Mouse (Mus musculus): Measurements from ENCODE around the gene Ccdc50. TPM values are rescaled to one million over a fixed set of nuclear protein-coding genes. Genes with fewer than 3 reads are reported as not detected.

Ccdc50 gene
- polyA plus RNA-seq, 1 experiment from 2014 or later: 55.2 TPM

DNA sequence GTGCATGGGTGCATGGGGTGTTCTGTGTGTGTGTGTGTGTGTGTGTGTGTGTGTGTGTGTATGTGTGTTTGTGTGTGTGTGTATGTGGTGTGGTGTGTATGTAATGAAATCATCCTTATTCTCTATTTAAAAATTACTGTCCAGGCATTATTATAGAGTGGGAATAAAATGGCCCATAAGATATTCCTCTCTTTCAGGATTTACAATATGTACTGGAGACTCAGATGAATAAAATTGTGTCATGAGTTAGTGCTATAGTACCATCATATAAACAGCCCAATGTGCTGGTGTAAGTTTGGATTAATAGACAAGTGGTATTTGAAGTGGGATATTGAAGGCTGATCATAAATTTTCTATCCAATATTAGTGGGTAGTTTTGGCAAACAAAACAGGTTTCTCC is 15.4 kb downstream of the Ccdc50 start:
- H3K4me1 ChIP-seq (ENCODE audit: control insufficient read depth, insufficient read depth, low read length): no peaks in the 10 kb centered on the region
- H3K4me3 ChIP-seq (ENCODE audit: low read depth, low read length): no peak overlapping the region
- no peak for ATAC-seq (ENCODE audit: low read depth)
- no peaks in the 10 kb centered on the region for H3K27me3 ChIP-seq (replicated peaks; ENCODE audit: control insufficient read depth, insufficient read depth, low read length)
- H3K36me3 ChIP-seq (ENCODE audit: control insufficient read depth, insufficient read depth, low read length): peaks cover 25% of the 10 kb centered on the region
- no peaks in the 10 kb centered on the region for H3K9me3 ChIP-seq (ENCODE audit: control insufficient read depth, low read length)
- no peak overlapping the region for H3K4me2 ChIP-seq (ENCODE audit: low read depth, low read length)
- no peak overlapping the region for H3K9ac ChIP-seq (ENCODE audit: low read depth, low read length)
- no peak for DNase-seq (ENCODE audit: low spot score)
- H3K27ac ChIP-seq (replicated peaks; ENCODE audit: low read depth, low read length): no peak overlapping the region

- no peaks in the 10 kb centered on the region for H3K4me1 ChIP-seq (ENCODE audit: control insufficient read depth, insufficient read depth, low read length)
- H3K27me3 ChIP-seq (replicated peaks; ENCODE audit: control insufficient read depth, insufficient read depth, low read length): no peaks in the 10 kb centered on the region
- H3K9ac ChIP-seq (ENCODE audit: low read depth, low read length): no peak overlapping the region
- DNase-seq (ENCODE audit: low spot score) (peak; percentile 27), ATAC-seq (ENCODE audit: low read depth) (no peak)
- H3K9me3 ChIP-seq (ENCODE audit: control insufficient read depth, low read length): 0 out of 2 replicates have a peak, but pooled peaks cover 6% of the 10 kb centered on the region
- H3K4me3 ChIP-seq (ENCODE audit: low read depth, low read length): no peak overlapping the region
- H3K36me3 ChIP-seq (ENCODE audit: control insufficient read depth, insufficient read depth, low read length): peaks cover 66% of the 10 kb centered on the region
- WGBS: 86% methylated on average over 6 of the region's 6 CpGs
- no peak overlapping the region for H3K27ac ChIP-seq (replicated peaks; ENCODE audit: low read depth, low read length)
- no peak overlapping the region for H3K4me2 ChIP-seq (ENCODE audit: low read depth, low read length)
Observed at GRCm38 (mm10) chr16:27416937-27417584, 28.4 kb downstream of the Ccdc50 start.

DNA sequence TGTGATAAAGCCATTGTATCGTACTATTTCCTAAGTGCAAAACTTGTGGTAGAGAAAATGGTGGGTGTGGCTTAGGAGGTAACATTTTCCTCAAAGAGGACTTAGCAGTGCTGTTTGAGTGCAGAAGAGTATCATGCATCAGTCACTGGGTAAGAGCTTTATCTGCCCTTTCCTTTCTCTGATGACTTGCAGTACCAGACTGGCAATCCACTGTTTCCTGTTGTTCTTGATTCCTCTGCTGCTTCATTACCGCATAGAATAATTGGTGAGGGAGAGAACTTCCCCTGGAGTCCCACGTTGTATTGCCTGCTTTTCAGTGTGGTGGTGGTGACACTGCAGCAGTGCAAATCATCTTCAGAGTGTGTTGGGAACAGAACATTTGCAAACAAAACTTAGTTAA is 29.0 kb downstream of the Ccdc50 start:
- Histone ChIP-seq H3K27me3 (replicated peaks; ENCODE audit: control insufficient read depth, insufficient read depth, low read length) (no peaks in the 10 kb centered on the region), H3K27ac (replicated peaks; ENCODE audit: low read depth, low read length) (no peak overlapping the region), H3K4me3 (ENCODE audit: low read depth, low read length) (no peak overlapping the region), H3K9me3 (ENCODE audit: control insufficient read depth, low read length) (peaks cover 11% of the 10 kb centered on the region; the same call in 1 of the 2 replicates), H3K9ac (ENCODE audit: low read depth, low read length) (no peak overlapping the region), H3K4me1 (ENCODE audit: control insufficient read depth, insufficient read depth, low read length) (no peaks in the 10 kb centered on the region), H3K36me3 (ENCODE audit: control insufficient read depth, insufficient read depth, low read length) (peaks cover 71% of the 10 kb centered on the region), H3K4me2 (ENCODE audit: low read depth, low read length) (no peak overlapping the region)
- WGBS: 88% methylated on average over 3 of the region's 3 CpGs
- no peak for ATAC-seq (ENCODE audit: low read depth)
- DNase-seq (ENCODE audit: low spot score): no peak

DNA sequence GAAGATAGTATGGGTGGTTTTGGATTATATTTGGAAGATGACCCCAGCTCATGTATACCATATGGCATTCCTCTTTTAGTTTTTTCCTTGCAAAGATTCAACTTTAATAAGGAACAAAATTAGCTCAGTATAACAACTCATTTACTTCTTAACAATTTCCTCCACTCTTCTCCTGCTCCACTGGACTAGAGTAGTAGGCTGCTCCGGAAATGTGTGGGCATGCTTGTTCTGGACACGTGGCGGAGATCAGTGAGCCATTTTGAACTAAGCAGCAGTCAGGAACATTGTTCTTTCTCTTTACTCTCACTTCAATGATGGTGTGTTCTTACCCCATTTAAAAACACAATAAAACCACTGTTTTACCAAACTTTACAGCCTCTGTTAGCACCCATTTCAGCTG is 32.3 kb downstream of the Ccdc50 start:
- H3K9me3 ChIP-seq (ENCODE audit: control insufficient read depth, low read length): peaks cover 15% of the 10 kb centered on the region; the same call in 1 of the 2 replicates
- DNase-seq (ENCODE audit: low spot score) (no peak), ATAC-seq (ENCODE audit: low read depth) (no peak)
- no peak overlapping the region for H3K27ac ChIP-seq (replicated peaks; ENCODE audit: low read depth, low read length)
- WGBS: 94% methylated on average over 3 of the region's 3 CpGs
- H3K4me3 ChIP-seq (ENCODE audit: low read depth, low read length): no peak overlapping the region
- H3K4me2 ChIP-seq (ENCODE audit: low read depth, low read length): no peak overlapping the region
- peaks cover 52% of the 10 kb centered on the region for H3K36me3 ChIP-seq (ENCODE audit: control insufficient read depth, insufficient read depth, low read length)
- no peaks in the 10 kb centered on the region for H3K4me1 ChIP-seq (ENCODE audit: control insufficient read depth, insufficient read depth, low read length)
- H3K27me3 ChIP-seq (replicated peaks; ENCODE audit: control insufficient read depth, insufficient read depth, low read length): no peaks in the 10 kb centered on the region
- no peak overlapping the region for H3K9ac ChIP-seq (ENCODE audit: low read depth, low read length)

GRCm38 (mm10) chr16:27435034-27435433 is 46.4 kb downstream of the Ccdc50 start:
- Histone ChIP-seq H3K4me3 (ENCODE audit: low read depth, low read length) (no peak overlapping the region), H3K36me3 (ENCODE audit: control insufficient read depth, insufficient read depth, low read length) (peaks cover 45% of the 10 kb centered on the region), H3K9ac (ENCODE audit: low read depth, low read length) (no peak overlapping the region), H3K4me2 (ENCODE audit: low read depth, low read length) (no peak overlapping the region), H3K27ac (replicated peaks; ENCODE audit: low read depth, low read length) (no peak overlapping the region), H3K27me3 (replicated peaks; ENCODE audit: control insufficient read depth, insufficient read depth, low read length) (no peaks in the 10 kb centered on the region), H3K9me3 (ENCODE audit: control insufficient read depth, low read length) (no peaks in the 10 kb centered on the region), H3K4me1 (ENCODE audit: control insufficient read depth, insufficient read depth, low read length) (no peaks in the 10 kb centered on the region)
- 79% methylated on average over 3 of the region's 3 CpGs for WGBS
- DNase-seq (ENCODE audit: low spot score) (no peak), ATAC-seq (ENCODE audit: low read depth) (no peak)

GRCm38 (mm10) chr16:27443941-27444340 is 55.3 kb downstream of the Ccdc50 start:
- peaks cover 63% of the 10 kb centered on the region for H3K36me3 ChIP-seq (ENCODE audit: control insufficient read depth, insufficient read depth, low read length)
- no peak overlapping the region for H3K9ac ChIP-seq (ENCODE audit: low read depth, low read length)
- no peaks in the 10 kb centered on the region for H3K9me3 ChIP-seq (ENCODE audit: control insufficient read depth, low read length)
- ATAC-seq (ENCODE audit: low read depth) (no peak), DNase-seq (ENCODE audit: low spot score) (no peak)
- H3K27me3 ChIP-seq (replicated peaks; ENCODE audit: control insufficient read depth, insufficient read depth, low read length): no peaks in the 10 kb centered on the region
- no peak overlapping the region for H3K4me3 ChIP-seq (ENCODE audit: low read depth, low read length)
- 90% methylated on average over 3 of the region's 3 CpGs for WGBS
- no peak overlapping the region for H3K4me2 ChIP-seq (ENCODE audit: low read depth, low read length)
- H3K27ac ChIP-seq (replicated peaks; ENCODE audit: low read depth, low read length): no peak overlapping the region
- no peaks in the 10 kb centered on the region for H3K4me1 ChIP-seq (ENCODE audit: control insufficient read depth, insufficient read depth, low read length)

- ATAC-seq (ENCODE audit: low read depth) (no peak), DNase-seq (ENCODE audit: low spot score) (no peak)
- H3K27ac ChIP-seq (replicated peaks; ENCODE audit: low read depth, low read length): no peak overlapping the region
- no peak overlapping the region for H3K4me2 ChIP-seq (ENCODE audit: low read depth, low read length)
- peaks cover 43% of the 10 kb centered on the region for H3K36me3 ChIP-seq (ENCODE audit: control insufficient read depth, insufficient read depth, low read length)
- 91% methylated on average over 5 of the region's 5 CpGs for WGBS
- H3K9me3 ChIP-seq (ENCODE audit: control insufficient read depth, low read length): no peaks in the 10 kb centered on the region
- no peaks in the 10 kb centered on the region for H3K4me1 ChIP-seq (ENCODE audit: control insufficient read depth, insufficient read depth, low read length)
- H3K27me3 ChIP-seq (replicated peaks; ENCODE audit: control insufficient read depth, insufficient read depth, low read length): no peaks in the 10 kb centered on the region
- H3K4me3 ChIP-seq (ENCODE audit: low read depth, low read length): no peak overlapping the region
- no peak overlapping the region for H3K9ac ChIP-seq (ENCODE audit: low read depth, low read length)
Observed at GRCm38 (mm10) chr16:27449360-27449759, 60.7 kb downstream of the Ccdc50 start.

GRCm38 (mm10) chr16:27450655-27451054 is 62.0 kb downstream of the Ccdc50 start:
- no peaks in the 10 kb centered on the region for H3K9me3 ChIP-seq (ENCODE audit: control insufficient read depth, low read length)
- H3K27ac ChIP-seq (replicated peaks; ENCODE audit: low read depth, low read length): no peak overlapping the region
- no peak overlapping the region for H3K4me2 ChIP-seq (ENCODE audit: low read depth, low read length)
- peaks cover 31% of the 10 kb centered on the region for H3K36me3 ChIP-seq (ENCODE audit: control insufficient read depth, insufficient read depth, low read length)
- 90% methylated on average over 2 of the region's 2 CpGs for WGBS
- no peak for DNase-seq (ENCODE audit: low spot score)
- H3K4me1 ChIP-seq (ENCODE audit: control insufficient read depth, insufficient read depth, low read length): no peaks in the 10 kb centered on the region
- H3K9ac ChIP-seq (ENCODE audit: low read depth, low read length): no peak overlapping the region
- no peak for ATAC-seq (ENCODE audit: low read depth)
- no peak overlapping the region for H3K4me3 ChIP-seq (ENCODE audit: low read depth, low read length)
- H3K27me3 ChIP-seq (replicated peaks; ENCODE audit: control insufficient read depth, insufficient read depth, low read length): no peaks in the 10 kb centered on the region

GRCm38 (mm10) chr16:27453396-27453795 is 64.7 kb downstream of the Ccdc50 start:
- Histone ChIP-seq H3K9me3 (ENCODE audit: control insufficient read depth, low read length) (no peaks in the 10 kb centered on the region), H3K27ac (replicated peaks; ENCODE audit: low read depth, low read length) (no peak overlapping the region), H3K4me3 (ENCODE audit: low read depth, low read length) (no peak overlapping the region), H3K4me2 (ENCODE audit: low read depth, low read length) (no peak overlapping the region), H3K9ac (ENCODE audit: low read depth, low read length) (no peak overlapping the region), H3K4me1 (ENCODE audit: control insufficient read depth, insufficient read depth, low read length) (no peaks in the 10 kb centered on the region), H3K27me3 (replicated peaks; ENCODE audit: control insufficient read depth, insufficient read depth, low read length) (no peaks in the 10 kb centered on the region), H3K36me3 (ENCODE audit: control insufficient read depth, insufficient read depth, low read length) (peaks cover 12% of the 10 kb centered on the region; the same call in 1 of the 2 replicates)
- DNase-seq (ENCODE audit: low spot score) (no peak), ATAC-seq (ENCODE audit: low read depth) (no peak)
- WGBS: 60% methylated on average over 3 of the region's 3 CpGs

All from embryonic facial prominence, embryonic 14.5 days (tissue).